Mouse (Mus musculus) embryonic facial prominence, embryonic 12.5 days (tissue): ENCODE data around the gene Gm20715. TPM values are rescaled to one million over a fixed set of nuclear protein-coding genes. Genes with fewer than 3 reads are reported as not detected.
"Not testable (repeated sequence)": the region's sequence is repeated elsewhere in the genome, so short reads cannot be mapped to it uniquely, and the experiment has no call there.

Experiments used
- ATAC-seq: fragments of 200-750 bp; cut with Nextera tagmentation; 2 replicates; pipeline ENCODE4 v1.8.0; 2017; ENCODE audit not compliant: insufficient number of reproducible peaks, insufficient read depth, low FRiP score, low TSS enrichment
- H3K27ac ChIP-seq: fragments of 300-500 bp; sonication (generic); 2 replicates; pipeline ENCODE4 v1.5.1; 2016; ENCODE audit warnings: mild to moderate bottlenecking
- H3K27me3 ChIP-seq: fragments of 300-500 bp; sonication (generic); 2 replicates; pipeline ENCODE4 v1.6.1; 2016; ENCODE audit warnings: mild to moderate bottlenecking, moderate library complexity
- H3K36me3 ChIP-seq: fragments of 300-500 bp; sonication (generic); 2 replicates; pipeline ENCODE4 v1.6.1; 2016; ENCODE audit warnings: mild to moderate bottlenecking
- H3K4me1 ChIP-seq: fragments of 300-500 bp; sonication (generic); 2 replicates; pipeline ENCODE4 v1.6.1; 2016
- H3K4me2 ChIP-seq: fragments of 300-500 bp; sonication (generic); replicated peaks from 2 replicates; pipeline ENCODE4 v1.6.1; 2016; ENCODE audit warnings: mild to moderate bottlenecking, moderate library complexity
- H3K4me3 ChIP-seq: fragments of 300-500 bp; sonication (generic); 2 replicates; pipeline ENCODE4 v1.5.1; 2016; ENCODE audit warnings: mild to moderate bottlenecking
- H3K9ac ChIP-seq: fragments of 300-500 bp; sonication (generic); 2 replicates; pipeline ENCODE4 v1.6.1; 2016; ENCODE audit warnings: mild to moderate bottlenecking, moderate library complexity
- H3K9me3 ChIP-seq: fragments of 300-500 bp; sonication (generic); 2 replicates; pipeline ENCODE4 v1.6.1; 2016; ENCODE audit warnings: mild to moderate bottlenecking, moderate library complexity
- WGBS: fragments of 180-500 bp; shearing (Covaris S2); methylation state at CpG from one replicate; pipeline ENCODE4 v1.1.7; 2016; 5-methylcytosine and 5-hydroxymethylcytosine counted together
- polyA plus RNA-seq: library from polyadenylated mRNA; unstranded; fragments of >200 nt; fragmentation: Nextera tagmentation; extraction: Ambion mirVana; gene quantifications from 2 replicates; pipeline ENCODE4 v1.2.1, GENCODE M21; 2016

Gene Gm20715
- 0.05 TPM in 1 of 2 replicates, not detected in the other for polyA plus RNA-seq

DNA sequence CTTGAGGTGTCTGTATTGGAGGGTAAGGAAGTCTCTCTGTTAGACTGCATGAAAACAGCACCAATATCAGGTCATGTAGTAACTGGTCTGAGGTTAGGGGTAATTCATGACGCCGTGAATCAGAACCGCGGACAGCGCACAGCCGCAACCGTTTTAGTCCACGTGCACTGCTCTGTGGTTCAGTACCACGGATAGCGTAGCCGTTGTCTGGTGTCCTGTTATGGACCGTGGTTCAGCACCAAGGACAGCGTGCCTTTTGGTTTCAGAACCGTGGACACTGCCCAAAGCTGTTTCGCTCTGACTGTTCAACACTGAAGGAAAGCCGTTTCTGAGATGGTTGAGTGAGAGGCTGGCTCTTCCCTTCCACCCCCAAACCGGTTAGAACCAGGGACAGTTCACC lies at the start of gene Gm20715:
TSS of gene Gm20715 (plus strand) at position 235 of the 400 bp plus-strand sequence.
- no peak within 1 kb of the TSS for H3K9ac ChIP-seq
- no peaks in the 10 kb centered on the region for H3K36me3 ChIP-seq
- no peak within 1 kb of the TSS for H3K4me2 ChIP-seq
- WGBS, result under 1% methylated on average over 17 of the region's 17 CpGs
- no peaks in the 10 kb centered on the region for H3K9me3 ChIP-seq
- ATAC-seq, result peak; percentile 88
- H3K4me1 ChIP-seq, result no peaks in the 10 kb centered on the region
- no peak within 1 kb of the TSS for H3K4me3 ChIP-seq
- no peaks in the 10 kb centered on the region for H3K27me3 ChIP-seq
- no peak within 1 kb of the TSS for H3K27ac ChIP-seq

DNA sequence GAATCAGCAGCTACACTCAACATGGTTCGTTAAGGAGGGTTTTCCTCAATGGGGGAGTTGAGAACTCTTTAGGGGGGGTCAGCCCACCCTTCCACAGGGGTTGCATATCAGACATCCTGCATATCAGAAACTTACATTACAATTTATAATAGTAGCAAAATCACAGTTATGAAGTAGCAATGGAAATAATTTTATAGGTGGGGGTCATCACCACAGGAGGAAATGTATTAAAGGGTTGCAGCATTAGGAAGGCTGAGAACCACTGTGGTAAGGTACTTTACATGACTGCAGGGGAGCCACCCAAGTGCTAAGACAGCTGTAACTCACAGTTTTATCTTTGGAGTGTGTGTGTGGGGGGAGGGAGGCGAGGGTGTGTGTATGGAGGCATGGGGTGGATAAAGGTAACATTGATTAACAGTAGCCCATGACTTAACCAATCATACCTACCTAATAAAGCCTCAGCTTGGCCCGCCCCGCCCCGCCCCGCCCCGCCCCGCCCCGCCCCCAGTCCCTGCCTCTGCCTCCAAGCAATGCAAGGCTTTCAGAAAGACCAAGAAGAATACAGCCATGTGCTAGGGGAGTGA lies 49.5 kb upstream of the Gm20715 start:
- Histone ChIP-seq H3K36me3 (no peaks in the 10 kb centered on the region), H3K27me3 (no peaks in the 10 kb centered on the region), H3K4me3 (no peak overlapping the region), H3K4me1 (0 out of 2 replicates have a peak, but pooled peaks cover 5% of the 10 kb centered on the region), H3K4me2 (no peak overlapping the region), H3K9ac (no peak overlapping the region), H3K9me3 (no peaks in the 10 kb centered on the region), H3K27ac (no peak overlapping the region)
- ATAC-seq, result no peak
- WGBS, result 17% methylated on average over 8 of the region's 9 CpGs

- Histone ChIP-seq H3K9ac (peak overlapping the region; percentile 43), H3K27ac (peak overlapping the region; percentile 84), H3K9me3 (no peaks in the 10 kb centered on the region)
Observed at GRCm38 (mm10) chr7:6361756-6362155, 48.3 kb upstream of the Gm20715 start.

DNA sequence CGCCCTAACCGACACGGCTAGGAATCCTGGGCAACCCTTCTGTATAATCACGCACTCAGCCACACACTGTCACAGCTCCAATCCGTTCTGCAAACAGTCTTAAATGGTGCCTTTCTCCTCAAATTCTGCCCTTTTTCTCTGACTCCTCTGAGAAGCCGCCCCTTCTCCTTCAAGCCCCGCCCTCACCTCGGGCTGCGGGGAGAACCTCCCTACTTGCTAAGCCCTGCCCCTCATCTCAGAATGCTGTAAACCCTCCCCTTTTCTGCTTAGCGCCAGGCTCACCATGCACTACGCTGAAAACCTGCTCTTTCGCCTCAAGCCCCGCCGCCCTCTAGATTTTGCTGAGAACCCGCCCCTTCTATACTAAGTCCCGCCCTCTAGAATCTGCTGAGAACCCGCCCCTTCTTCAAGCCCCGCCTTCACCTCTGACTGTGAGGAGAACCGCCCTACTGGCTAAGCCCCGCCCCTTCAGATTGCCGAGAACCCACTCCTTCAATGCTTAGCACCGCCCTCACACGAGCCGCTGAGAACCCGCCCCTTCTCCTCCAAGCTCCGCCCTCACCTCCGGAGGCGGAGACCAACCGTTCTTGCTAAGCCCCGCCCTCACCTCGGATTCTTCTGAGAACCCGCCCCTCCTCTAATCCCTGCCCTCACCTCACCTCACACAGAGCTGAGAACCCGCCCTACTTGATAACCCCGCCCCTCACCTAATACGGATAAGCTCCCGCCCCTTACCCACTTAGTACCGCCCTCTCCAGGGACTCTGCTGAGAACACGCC lies 47.6 kb upstream of the Gm20715 start:
- peak; percentile 93 for ATAC-seq
- H3K9me3 ChIP-seq, result no peaks in the 10 kb centered on the region
- WGBS, result under 1% methylated on average over 38 of the region's 38 CpGs
- 0 out of 2 replicates have a peak, but pooled peaks cover 5% of the 10 kb centered on the region for H3K4me1 ChIP-seq
- peak overlapping the region; percentile 49 for H3K4me3 ChIP-seq
- H3K27ac ChIP-seq, result peak overlapping the region; percentile 84
- H3K27me3 ChIP-seq, result no peaks in the 10 kb centered on the region
- H3K4me2 ChIP-seq, result peak overlapping the region; percentile 67
- no peaks in the 10 kb centered on the region for H3K36me3 ChIP-seq
- peak overlapping the region; percentile 43 for H3K9ac ChIP-seq

More at GRCm38 (mm10) chr7:6361756-6362155, 48.3 kb upstream of the Gm20715 start:
- no peaks in the 10 kb centered on the region for H3K27me3 ChIP-seq
- 0 out of 2 replicates have a peak, but pooled peaks cover 5% of the 10 kb centered on the region for H3K4me1 ChIP-seq
- no peaks in the 10 kb centered on the region for H3K36me3 ChIP-seq
- WGBS, result 24% methylated on average over 7 of the region's 7 CpGs
- peak overlapping the region; percentile 49 for H3K4me3 ChIP-seq
- peak overlapping the region; percentile 67 for H3K4me2 ChIP-seq
- ATAC-seq, result no peak

DNA sequence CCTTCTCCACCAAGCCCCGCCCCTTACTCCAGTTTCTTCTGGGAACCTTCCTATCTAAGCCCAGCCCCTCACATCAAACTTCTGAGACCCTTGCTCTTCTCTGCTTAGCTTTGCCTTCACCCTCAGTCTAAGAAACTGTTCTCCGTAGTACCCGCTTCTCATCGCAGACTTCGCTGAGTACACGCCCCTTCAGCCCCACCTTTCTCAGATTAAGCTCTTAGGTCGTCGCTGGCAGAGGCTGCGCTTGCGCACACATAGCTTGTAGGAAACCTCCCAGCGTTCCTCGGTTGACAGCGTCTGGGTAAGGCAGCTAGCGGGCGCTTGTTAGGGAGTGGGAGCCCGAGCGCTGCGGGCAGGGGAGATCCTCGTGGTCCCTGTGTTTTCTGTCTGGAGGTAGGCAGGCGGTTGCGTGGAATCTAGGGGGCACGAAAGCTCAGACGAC lies 47.0 kb upstream of the Gm20715 start, which contains the start of gene Zfp78:
TSS of gene Zfp78 (plus strand) at position 234 of the 442 bp plus-strand sequence.
- Histone ChIP-seq H3K9me3 (no peaks in the 10 kb centered on the region), H3K27ac (peak within 1 kb of the TSS; percentile 84), H3K36me3 (no peaks in the 10 kb centered on the region), H3K27me3 (no peaks in the 10 kb centered on the region), H3K9ac (peak within 1 kb of the TSS; percentile 56), H3K4me2 (peak within 1 kb of the TSS; percentile 67), H3K4me3 (peak within 1 kb of the TSS; percentile 49), H3K4me1 (0 out of 2 replicates have a peak, but pooled peaks cover 5% of the 10 kb centered on the region)
- WGBS, result under 1% methylated on average over 23 of the region's 23 CpGs
- ATAC-seq, result peak; percentile 85

GRCm38 (mm10) chr7:6364761-6365160 lies 45.3 kb upstream of the Gm20715 start:
- Histone ChIP-seq H3K4me1 (0 out of 2 replicates have a peak, but pooled peaks cover 5% of the 10 kb centered on the region), H3K9me3 (no peaks in the 10 kb centered on the region), H3K36me3 (no peaks in the 10 kb centered on the region), H3K27me3 (no peaks in the 10 kb centered on the region), H3K27ac (no peak overlapping the region), H3K9ac (no peak overlapping the region), H3K4me3 (no peak overlapping the region), H3K4me2 (no peak overlapping the region)
- WGBS, result 50% methylated on average over 1 of the region's 1 CpGs
- ATAC-seq, result no peak

DNA sequence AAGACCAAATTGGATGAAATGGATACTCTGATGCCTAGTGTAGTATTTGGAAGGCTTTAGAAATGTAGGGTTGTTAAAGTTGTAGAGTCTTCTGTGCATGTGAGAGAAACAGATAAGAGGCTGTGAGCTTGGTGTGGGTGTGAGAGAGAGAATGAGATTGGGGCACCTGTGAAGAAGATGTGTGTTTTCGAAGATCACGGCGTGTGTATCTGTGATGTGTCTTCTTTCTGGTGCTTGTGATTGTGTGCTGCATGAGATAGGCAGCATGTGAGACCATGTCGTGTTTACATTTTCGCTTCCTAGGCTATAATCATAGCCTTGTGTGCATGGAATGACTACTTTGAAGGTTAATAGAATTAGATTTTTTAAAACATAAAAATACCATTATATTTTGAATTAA lies 42.9 kb upstream of the Gm20715 start:
- no peak for ATAC-seq
- no peak overlapping the region for H3K27ac ChIP-seq
- H3K4me1 ChIP-seq, result 0 out of 2 replicates have a peak, but pooled peaks cover 5% of the 10 kb centered on the region
- no peak overlapping the region for H3K4me2 ChIP-seq
- no peaks in the 10 kb centered on the region for H3K36me3 ChIP-seq
- no peaks in the 10 kb centered on the region for H3K9me3 ChIP-seq
- H3K4me3 ChIP-seq, result no peak overlapping the region
- WGBS, result 90% methylated on average over 5 of the region's 5 CpGs
- H3K9ac ChIP-seq, result no peak overlapping the region
- no peaks in the 10 kb centered on the region for H3K27me3 ChIP-seq

DNA sequence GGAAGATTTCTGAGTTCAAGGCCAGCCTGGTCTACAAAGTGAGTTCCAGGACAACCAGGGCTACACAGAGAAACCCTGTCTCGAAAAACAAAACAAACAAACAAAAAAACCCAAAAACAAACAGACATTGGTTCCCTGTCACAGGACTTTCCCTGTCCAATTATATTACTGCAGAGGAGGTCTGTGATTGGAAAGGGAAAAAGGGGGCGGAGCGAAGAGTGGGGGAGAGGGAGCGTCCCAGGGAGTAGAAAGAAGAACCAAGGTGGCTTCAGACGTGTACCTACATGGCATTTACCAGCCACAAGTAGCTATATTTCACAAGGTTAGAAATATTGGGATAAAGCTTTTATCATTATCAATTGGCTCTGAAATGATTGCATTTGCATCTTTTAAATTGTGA lies 41.9 kb upstream of the Gm20715 start:
- H3K27me3 ChIP-seq, H3K4me3 ChIP-seq, H3K36me3 ChIP-seq, H3K9ac ChIP-seq, H3K4me1 ChIP-seq, ATAC-seq, H3K9me3 ChIP-seq, H3K27ac ChIP-seq, H3K4me2 ChIP-seq: not testable (repeated sequence)
- WGBS, result 83% methylated on average over 5 of the region's 5 CpGs

DNA sequence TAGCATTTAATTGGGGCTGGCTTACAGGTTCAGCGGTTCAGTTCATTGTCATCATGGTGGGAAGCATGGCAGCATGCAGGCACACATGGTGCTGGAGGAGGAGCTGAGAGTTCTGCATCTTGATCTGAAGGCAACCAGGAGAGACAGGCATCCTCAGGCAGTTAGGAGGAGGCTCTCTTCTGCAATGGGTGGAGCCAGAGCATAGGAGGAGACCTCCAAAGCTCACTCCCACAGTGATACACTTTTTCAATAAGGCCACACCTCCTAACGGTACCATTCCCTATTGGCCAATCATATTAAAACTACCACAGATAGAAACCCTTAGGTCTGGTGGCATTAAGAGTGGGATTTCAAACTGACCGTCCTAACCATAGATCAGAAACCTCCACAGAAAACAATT lies 40.6 kb upstream of the Gm20715 start:
- 80% methylated on average over 3 of the region's 3 CpGs for WGBS
- ATAC-seq, result no peak
- H3K27me3 ChIP-seq, result no peaks in the 10 kb centered on the region
- H3K9ac ChIP-seq, result no peak overlapping the region
- H3K4me2 ChIP-seq, result no peak overlapping the region
- no peak overlapping the region for H3K27ac ChIP-seq
- H3K4me1 ChIP-seq, result no peaks in the 10 kb centered on the region
- H3K4me3 ChIP-seq, result no peak overlapping the region
- H3K36me3 ChIP-seq, result no peaks in the 10 kb centered on the region
- no peaks in the 10 kb centered on the region for H3K9me3 ChIP-seq

DNA sequence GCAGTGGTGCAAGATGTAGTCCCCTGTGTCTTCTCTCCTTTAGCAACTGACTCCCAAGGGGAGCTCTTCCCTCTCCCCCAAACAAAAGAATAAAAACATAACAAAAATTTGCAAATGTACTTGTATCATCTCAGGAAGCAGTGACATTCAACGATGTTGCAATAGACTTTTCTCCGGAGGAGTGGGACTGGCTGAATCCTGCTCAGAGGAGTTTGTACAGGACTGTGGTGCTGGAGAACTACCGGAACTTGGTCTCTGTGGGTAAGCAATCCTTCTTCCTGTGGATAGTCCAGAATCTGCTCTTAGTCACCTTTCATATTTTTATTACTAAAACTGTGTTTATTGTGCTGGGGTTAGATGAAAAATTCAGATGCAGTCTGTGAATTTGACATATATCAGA lies 37.1 kb upstream of the Gm20715 start:
- 92% methylated on average over 3 of the region's 3 CpGs for WGBS
- Histone ChIP-seq H3K27me3 (no peaks in the 10 kb centered on the region), H3K27ac (no peak overlapping the region), H3K4me2 (no peak overlapping the region), H3K9ac (no peak overlapping the region), H3K9me3 (no peaks in the 10 kb centered on the region), H3K36me3 (no peaks in the 10 kb centered on the region), H3K4me3 (no peak overlapping the region), H3K4me1 (no peaks in the 10 kb centered on the region)
- no peak for ATAC-seq

GRCm38 (mm10) chr7:6378441-6378840 lies 31.6 kb upstream of the Gm20715 start:
- Histone ChIP-seq H3K27me3 (no peaks in the 10 kb centered on the region), H3K9ac (no peak overlapping the region), H3K36me3 (no peaks in the 10 kb centered on the region), H3K27ac (no peak overlapping the region), H3K4me2 (no peak overlapping the region), H3K4me1 (peaks cover 5% of the 10 kb centered on the region; the same call in 1 of the 2 replicates), H3K9me3 (no peaks in the 10 kb centered on the region), H3K4me3 (no peak overlapping the region)
- whole genome bisulfite sequencing, result 86% methylated on average over 8 of the region's 8 CpGs
- no peak for ATAC-seq

DNA sequence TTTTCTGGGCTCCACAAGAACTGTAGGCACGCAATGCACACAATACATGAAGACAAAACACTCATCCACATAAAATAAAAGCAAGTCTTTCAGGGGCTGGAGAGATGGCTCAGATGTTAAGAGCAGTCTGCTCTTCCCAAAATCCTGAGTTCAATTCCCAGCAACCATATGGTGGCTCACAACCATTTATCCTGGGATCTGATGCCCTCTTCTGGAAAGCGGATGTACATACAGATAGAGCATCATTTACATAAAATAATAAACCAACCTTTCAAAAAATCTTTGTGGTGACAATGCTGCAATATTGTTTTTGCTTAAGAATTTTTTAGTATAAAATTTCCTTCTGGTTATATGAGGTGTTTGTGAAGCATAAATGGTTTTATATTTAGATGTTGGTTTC lies 28.6 kb upstream of the Gm20715 start:
- no peak for ATAC-seq
- no peak overlapping the region for H3K4me3 ChIP-seq
- no peaks in the 10 kb centered on the region for H3K9me3 ChIP-seq
- H3K27me3 ChIP-seq, result no peaks in the 10 kb centered on the region
- H3K4me2 ChIP-seq, result no peak overlapping the region
- H3K36me3 ChIP-seq, result no peaks in the 10 kb centered on the region
- no peak overlapping the region for H3K27ac ChIP-seq
- no peak overlapping the region for H3K9ac ChIP-seq
- 82% methylated on average over 2 of the region's 2 CpGs for WGBS
- peaks cover 10% of the 10 kb centered on the region; the same call in 1 of the 2 replicates for H3K4me1 ChIP-seq
